Mouse (Mus musculus): Measurements from ENCODE around the gene Ampd2.

GRCm38 (mm10) chr3:108088842-108089380, 2.5 kb upstream of the Ampd2 start:
- no peak for TF ChIP-seq CTCF (IDR thresholded peaks at IDR 0.05; ENCODE audit: borderline replicate concordance, insufficient read depth, low read depth, low read length)
- TF ChIP-seq POLR2A (IDR thresholded peaks at IDR 0.05; ENCODE audit: borderline replicate concordance, insufficient read depth, low read length), result no peak

All from cerebellum, adult 2 months (tissue).